Mouse (Mus musculus): ENCODE measurements around the gene Stk11. TPM values are rescaled to one million over a fixed set of nuclear protein-coding genes. Genes with fewer than 3 reads are reported as not detected.

Stk11 gene
- polyA plus RNA-seq, 1 experiment, result 70.3 TPM

GRCm38 (mm10) chr10:80152071-80152872, 36.7 kb downstream of the Stk11 start:
- Histone ChIP-seq H3K27ac (ENCODE audit: insufficient read depth, low read length) (no peak overlapping the region), H3K4me3 (ENCODE audit: low read depth, low read length) (peak overlapping the region; percentile 58), H3K9me3 (replicated peaks; ENCODE audit: control insufficient read depth, insufficient read depth, low read length, poor library complexity, severe bottlenecking) (no peaks in the 10 kb centered on the region), H3K4me1 (ENCODE audit: control insufficient read depth, insufficient read depth, low read length) (peaks cover 6% of the 10 kb centered on the region), H3K9ac (ENCODE audit: low read depth, poor library complexity, severe bottlenecking) (peak overlapping the region; percentile 93), H3K36me3 (ENCODE audit: control insufficient read depth, insufficient read depth, low read length, poor library complexity, severe bottlenecking) (peaks cover 39% of the 10 kb centered on the region), H3K27me3 (ENCODE audit: control insufficient read depth, insufficient read depth, low read length, poor library complexity, severe bottlenecking) (no peaks in the 10 kb centered on the region)
- TF ChIP-seq POLR2A (IDR thresholded peaks at IDR 0.05; ENCODE audit: insufficient read depth, low read length) (no peak), EP300 (IDR thresholded peaks at IDR 0.05; ENCODE audit: insufficient read depth, low read depth, low read length) (no peak), CTCF (IDR thresholded peaks at IDR 0.05; ENCODE audit: low read depth, low read length) (no peak)

- Histone ChIP-seq H3K36me3 (ENCODE audit: control insufficient read depth, insufficient read depth, low read length, poor library complexity, severe bottlenecking) (peaks cover 39% of the 10 kb centered on the region), H3K9me3 (replicated peaks; ENCODE audit: control insufficient read depth, insufficient read depth, low read length, poor library complexity, severe bottlenecking) (no peaks in the 10 kb centered on the region), H3K9ac (ENCODE audit: low read depth, poor library complexity, severe bottlenecking) (peak overlapping the region; percentile 93), H3K27me3 (ENCODE audit: control insufficient read depth, insufficient read depth, low read length, poor library complexity, severe bottlenecking) (no peaks in the 10 kb centered on the region), H3K4me3 (ENCODE audit: low read depth, low read length) (no peak overlapping the region), H3K4me1 (ENCODE audit: control insufficient read depth, insufficient read depth, low read length) (peaks cover 6% of the 10 kb centered on the region), H3K27ac (ENCODE audit: insufficient read depth, low read length) (no peak overlapping the region)
- no peak for TF ChIP-seq POLR2A (IDR thresholded peaks at IDR 0.05; ENCODE audit: insufficient read depth, low read length)
- TF ChIP-seq CTCF (IDR thresholded peaks at IDR 0.05; ENCODE audit: low read depth, low read length), result no peak
- TF ChIP-seq EP300 (IDR thresholded peaks at IDR 0.05; ENCODE audit: insufficient read depth, low read depth, low read length), result no peak
These were observed 37.3 kb downstream of the Stk11 start for GRCm38 (mm10) chr10:80152873-80153260.

GRCm38 (mm10) chr10:80153713-80154112, 38.1 kb downstream of the Stk11 start:
- TF ChIP-seq POLR2A (IDR thresholded peaks at IDR 0.05; ENCODE audit: insufficient read depth, low read length) (no peak), CTCF (IDR thresholded peaks at IDR 0.05; ENCODE audit: low read depth, low read length) (no peak), EP300 (IDR thresholded peaks at IDR 0.05; ENCODE audit: insufficient read depth, low read depth, low read length) (no peak)
- Histone ChIP-seq H3K27ac (ENCODE audit: insufficient read depth, low read length) (no peak overlapping the region), H3K9me3 (replicated peaks; ENCODE audit: control insufficient read depth, insufficient read depth, low read length, poor library complexity, severe bottlenecking) (no peaks in the 10 kb centered on the region), H3K9ac (ENCODE audit: low read depth, poor library complexity, severe bottlenecking) (peak overlapping the region; percentile 93), H3K36me3 (ENCODE audit: control insufficient read depth, insufficient read depth, low read length, poor library complexity, severe bottlenecking) (peaks cover 39% of the 10 kb centered on the region), H3K4me1 (ENCODE audit: control insufficient read depth, insufficient read depth, low read length) (peaks cover 7% of the 10 kb centered on the region), H3K27me3 (ENCODE audit: control insufficient read depth, insufficient read depth, low read length, poor library complexity, severe bottlenecking) (no peaks in the 10 kb centered on the region), H3K4me3 (ENCODE audit: low read depth, low read length) (no peak overlapping the region)

- no peaks in the 10 kb centered on the region for H3K9me3 ChIP-seq (replicated peaks; ENCODE audit: control insufficient read depth, insufficient read depth, low read length, poor library complexity, severe bottlenecking)
- H3K36me3 ChIP-seq (ENCODE audit: control insufficient read depth, insufficient read depth, low read length, poor library complexity, severe bottlenecking), result peaks cover 39% of the 10 kb centered on the region
- H3K9ac ChIP-seq (ENCODE audit: low read depth, poor library complexity, severe bottlenecking), result no peak overlapping the region
- H3K4me3 ChIP-seq (ENCODE audit: low read depth, low read length), result no peak overlapping the region
- TF ChIP-seq CTCF (IDR thresholded peaks at IDR 0.05; ENCODE audit: low read depth, low read length) (no peak), POLR2A (IDR thresholded peaks at IDR 0.05; ENCODE audit: insufficient read depth, low read length) (no peak), EP300 (IDR thresholded peaks at IDR 0.05; ENCODE audit: insufficient read depth, low read depth, low read length) (no peak)
- peaks cover 11% of the 10 kb centered on the region for H3K4me1 ChIP-seq (ENCODE audit: control insufficient read depth, insufficient read depth, low read length)
- H3K27ac ChIP-seq (ENCODE audit: insufficient read depth, low read length), result no peak overlapping the region
- no peaks in the 10 kb centered on the region for H3K27me3 ChIP-seq (ENCODE audit: control insufficient read depth, insufficient read depth, low read length, poor library complexity, severe bottlenecking)
These were observed 38.8 kb downstream of the Stk11 start for GRCm38 (mm10) chr10:80154384-80154783.

GRCm38 (mm10) chr10:80155277-80155676, 39.7 kb downstream of the Stk11 start:
- Histone ChIP-seq H3K27me3 (ENCODE audit: control insufficient read depth, insufficient read depth, low read length, poor library complexity, severe bottlenecking) (no peaks in the 10 kb centered on the region), H3K4me3 (ENCODE audit: low read depth, low read length) (no peak overlapping the region), H3K27ac (ENCODE audit: insufficient read depth, low read length) (no peak overlapping the region), H3K4me1 (ENCODE audit: control insufficient read depth, insufficient read depth, low read length) (peaks cover 11% of the 10 kb centered on the region), H3K9ac (ENCODE audit: low read depth, poor library complexity, severe bottlenecking) (no peak overlapping the region), H3K9me3 (replicated peaks; ENCODE audit: control insufficient read depth, insufficient read depth, low read length, poor library complexity, severe bottlenecking) (no peaks in the 10 kb centered on the region), H3K36me3 (ENCODE audit: control insufficient read depth, insufficient read depth, low read length, poor library complexity, severe bottlenecking) (peaks cover 39% of the 10 kb centered on the region)
- TF ChIP-seq POLR2A (IDR thresholded peaks at IDR 0.05; ENCODE audit: insufficient read depth, low read length), result no peak
- no peak for TF ChIP-seq EP300 (IDR thresholded peaks at IDR 0.05; ENCODE audit: insufficient read depth, low read depth, low read length)
- no peak for TF ChIP-seq CTCF (IDR thresholded peaks at IDR 0.05; ENCODE audit: low read depth, low read length)

GRCm38 (mm10) chr10:80156002-80156751, 40.6 kb downstream of the Stk11 start:
- H3K4me1 ChIP-seq (ENCODE audit: control insufficient read depth, insufficient read depth, low read length), result peaks cover 11% of the 10 kb centered on the region
- H3K9me3 ChIP-seq (replicated peaks; ENCODE audit: control insufficient read depth, insufficient read depth, low read length, poor library complexity, severe bottlenecking), result no peaks in the 10 kb centered on the region
- H3K27ac ChIP-seq (ENCODE audit: insufficient read depth, low read length), result no peak overlapping the region
- no peak overlapping the region for H3K9ac ChIP-seq (ENCODE audit: low read depth, poor library complexity, severe bottlenecking)
- peaks cover 39% of the 10 kb centered on the region for H3K36me3 ChIP-seq (ENCODE audit: control insufficient read depth, insufficient read depth, low read length, poor library complexity, severe bottlenecking)
- H3K27me3 ChIP-seq (ENCODE audit: control insufficient read depth, insufficient read depth, low read length, poor library complexity, severe bottlenecking), result no peaks in the 10 kb centered on the region
- no peak for TF ChIP-seq CTCF (IDR thresholded peaks at IDR 0.05; ENCODE audit: low read depth, low read length)
- no peak for TF ChIP-seq POLR2A (IDR thresholded peaks at IDR 0.05; ENCODE audit: insufficient read depth, low read length)
- no peak for TF ChIP-seq EP300 (IDR thresholded peaks at IDR 0.05; ENCODE audit: insufficient read depth, low read depth, low read length)
- no peak overlapping the region for H3K4me3 ChIP-seq (ENCODE audit: low read depth, low read length)
